Mouse (Mus musculus): ENCODE results near the gene Sap30l.
"Not testable (repeated sequence)": the region's sequence is repeated elsewhere in the genome, so short reads cannot be mapped to it uniquely, and the experiment has no call there.

Sap30l gene

GRCm38 (mm10) chr11:57832552-57833201 lies 31.2 kb downstream of the Sap30l start, which contains the start of gene Hand1:
Gene Hand1 (minus strand): TSS chr11:57832818.
- DNase-seq: no peak

- DNase-seq: no peak
These were observed 32.0 kb downstream of the Sap30l start for GRCm38 (mm10) chr11:57833296-57833977.

DNA sequence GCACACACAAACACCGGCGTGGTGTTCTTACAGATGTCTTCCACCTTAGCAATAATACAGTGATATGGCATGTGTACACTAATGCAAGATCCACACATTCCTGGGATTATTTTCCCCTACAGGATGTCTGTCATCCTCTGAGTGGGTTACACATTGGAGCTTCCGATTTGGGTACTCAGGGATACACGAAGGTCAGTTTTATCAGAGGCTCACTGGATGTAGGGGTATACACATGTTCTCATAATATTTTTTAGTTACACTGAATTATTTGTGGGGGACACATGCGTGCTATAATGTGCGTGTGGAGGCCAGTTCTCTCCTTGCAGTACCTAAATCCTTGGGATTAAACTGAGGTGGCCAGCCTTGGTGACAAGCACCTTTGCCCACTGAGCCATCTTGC lies 32.6 kb downstream of the Sap30l start:
- DNase-seq: no peak

DNA sequence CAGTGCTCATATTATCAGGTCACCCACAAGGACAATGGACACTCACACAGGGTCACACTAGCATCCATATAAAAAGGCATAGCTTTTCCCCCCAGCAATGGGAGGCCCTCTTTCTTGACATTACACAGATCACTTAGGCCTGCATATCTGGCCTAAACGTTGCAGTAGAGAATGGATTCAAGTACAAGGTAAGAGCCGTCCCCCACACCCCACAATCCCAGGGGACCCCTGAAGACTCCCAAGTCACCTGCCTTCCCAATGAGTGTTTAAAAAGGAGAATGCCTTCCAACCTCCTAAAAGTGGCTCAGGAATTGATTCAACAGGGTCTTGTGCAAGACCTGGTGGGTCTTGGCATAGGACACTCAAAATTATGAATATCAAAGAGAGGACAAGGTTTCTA lies 33.9 kb downstream of the Sap30l start:
- DNase-seq: no peak

GRCm38 (mm10) chr11:57835931-57836330 lies 34.5 kb downstream of the Sap30l start:
- DNase-seq: no peak

GRCm38 (mm10) chr11:57836401-57836800 lies 35.0 kb downstream of the Sap30l start:
- DNase-seq: no peak

DNA sequence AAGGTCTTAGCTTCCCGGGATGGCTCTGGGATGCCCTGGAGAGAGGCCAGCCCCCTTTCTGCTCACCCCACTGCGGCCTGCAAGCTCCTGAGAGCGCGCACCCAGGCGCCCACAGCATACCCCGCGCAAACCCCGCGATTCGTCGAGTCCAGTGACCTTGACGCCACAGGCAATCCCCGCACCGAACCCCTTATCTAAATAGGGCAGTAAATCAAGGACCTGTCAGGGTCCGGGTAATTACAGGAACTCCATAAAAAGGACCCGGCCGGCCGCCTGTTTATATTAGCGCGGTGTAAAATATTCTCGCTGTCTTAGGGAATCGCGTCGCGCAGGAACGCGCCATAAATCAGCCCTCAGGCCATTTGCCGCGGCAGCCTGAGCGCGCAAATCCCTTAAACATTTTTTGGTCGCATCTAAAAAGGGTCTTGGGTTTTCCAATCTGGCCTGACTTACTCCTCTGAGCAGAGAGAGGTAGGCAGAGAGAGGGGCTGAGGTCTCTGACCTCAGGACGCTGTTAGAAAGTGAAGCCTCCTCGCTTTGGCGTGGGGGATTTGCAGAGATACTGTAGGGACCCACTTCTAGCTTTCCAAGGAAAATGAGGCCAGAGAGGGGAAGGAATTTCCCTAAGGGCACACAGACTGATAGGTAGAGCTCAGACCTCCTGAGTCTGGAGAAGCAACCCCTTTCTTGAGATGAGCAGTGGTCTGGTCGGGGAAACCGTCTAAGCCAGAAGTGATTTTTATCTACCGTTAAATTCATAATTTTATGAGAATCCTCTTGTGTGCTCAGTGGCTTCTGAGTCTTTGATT lies 35.6 kb downstream of the Sap30l start:
- no peak for DNase-seq

DNA sequence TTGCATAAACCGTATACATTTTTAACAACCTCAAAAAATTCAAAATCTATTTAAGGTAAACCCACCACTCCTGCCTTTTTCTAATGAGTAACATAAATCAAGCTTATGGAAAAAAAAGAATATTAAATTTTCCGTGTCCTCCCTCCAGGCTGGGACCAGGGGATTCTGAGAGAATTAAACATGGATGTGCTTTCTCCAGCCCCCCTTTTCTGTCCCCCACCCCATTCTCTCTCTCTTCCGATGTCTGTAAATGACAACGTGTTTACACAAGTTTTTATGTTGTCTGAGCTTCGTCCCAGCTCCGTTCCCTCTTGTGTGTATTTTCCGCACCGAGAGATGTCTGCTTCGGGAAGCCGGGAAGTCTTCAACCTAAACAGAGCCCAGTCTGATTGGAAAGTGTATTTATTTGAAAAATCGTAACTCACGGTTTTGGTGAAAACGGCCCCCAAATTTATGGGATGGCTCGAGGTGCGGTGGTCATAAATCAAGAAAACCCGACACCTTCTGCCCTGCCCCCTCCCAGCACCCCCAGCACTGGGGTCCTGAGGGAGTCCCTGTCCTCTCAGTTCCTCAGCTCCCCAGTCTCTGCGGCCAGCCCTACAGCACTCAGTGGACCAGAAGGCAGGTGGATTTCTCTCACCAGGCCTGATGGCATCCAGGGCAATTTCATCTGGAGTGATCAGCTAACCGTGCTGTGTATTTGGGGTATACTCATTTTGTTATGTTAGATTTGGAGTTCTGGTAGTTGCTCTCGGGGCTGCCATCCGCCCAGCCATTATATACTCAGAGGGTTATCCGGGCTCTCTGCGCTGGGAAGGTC lies 36.6 kb downstream of the Sap30l start:
- no peak for DNase-seq

DNA sequence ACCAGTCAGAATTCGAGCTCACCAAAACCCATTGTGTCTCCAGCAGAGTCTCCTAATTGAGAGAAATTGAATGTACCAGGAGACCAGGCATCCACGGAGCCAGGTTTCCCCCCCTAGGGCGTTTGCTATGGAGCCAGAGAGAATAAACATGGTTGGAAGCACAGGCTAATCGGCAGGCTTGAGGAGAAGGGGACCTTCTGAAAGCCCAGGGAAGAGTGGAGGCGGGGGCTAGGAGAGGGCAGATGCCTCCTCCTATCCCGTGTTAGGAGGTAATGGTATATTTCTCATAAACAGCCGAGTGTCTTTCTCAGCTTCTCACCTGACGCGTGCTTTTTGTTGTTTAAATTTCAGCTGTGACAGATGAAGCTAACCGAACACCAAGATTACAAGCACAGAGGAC lies 39.5 kb downstream of the Sap30l start:
- DNase-seq: no peak

GRCm38 (mm10) chr11:57841391-57841790 lies 40.0 kb downstream of the Sap30l start:
- no peak for DNase-seq

- DNase-seq: not testable (repeated sequence)
These were observed 45.3 kb downstream of the Sap30l start for GRCm38 (mm10) chr11:57846421-57847363.

GRCm38 (mm10) chr11:57847396-57847795 lies 46.0 kb downstream of the Sap30l start:
- no peak for DNase-seq

GRCm38 (mm10) chr11:57850298-57850697 lies 48.9 kb downstream of the Sap30l start:
- no peak for DNase-seq

GRCm38 (mm10) chr11:57850931-57851330 lies 49.5 kb downstream of the Sap30l start:
- DNase-seq: no peak

DNA sequence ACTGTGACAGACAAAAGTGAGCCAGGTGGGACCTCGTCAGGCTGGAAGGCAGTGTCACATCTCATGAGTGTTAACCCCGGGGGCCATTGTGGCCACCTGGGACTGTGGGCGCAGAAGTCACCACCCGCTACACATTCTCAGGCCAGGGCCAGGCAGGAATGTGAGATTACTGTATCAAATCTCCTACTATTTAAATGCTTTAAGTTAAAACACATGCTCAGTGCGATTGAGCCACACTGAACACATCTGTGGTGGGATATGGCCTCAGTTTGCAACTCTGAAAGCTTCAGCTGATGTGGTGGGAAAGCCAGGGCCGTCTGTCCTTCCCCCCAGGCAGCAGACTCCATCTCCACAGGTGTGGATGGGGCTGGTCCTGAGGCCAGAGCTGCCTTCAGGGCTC lies 52.1 kb downstream of the Sap30l start:
- no peak for DNase-seq

DNA sequence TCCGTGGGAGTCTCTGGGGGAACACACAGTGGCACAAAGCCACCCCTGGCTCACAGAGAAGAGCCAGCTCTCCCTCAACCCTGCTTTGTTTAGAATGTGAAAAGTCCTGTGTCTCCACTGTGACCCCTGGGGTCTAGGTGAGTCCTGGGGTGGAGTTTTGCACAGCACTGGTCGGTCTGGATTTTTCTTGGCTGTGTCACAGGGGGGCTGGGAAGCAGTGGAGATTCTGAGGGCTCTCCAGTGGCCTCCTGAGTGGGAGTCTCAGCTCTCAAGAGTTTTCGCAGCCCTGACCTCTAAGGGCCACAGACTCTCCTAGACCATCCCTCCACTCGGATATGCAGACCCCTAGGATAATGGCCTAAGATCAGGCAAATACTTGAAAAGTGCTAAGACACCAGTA lies 56.3 kb downstream of the Sap30l start:
- DNase-seq: no peak
